In genomic region chr2:147718936-147719335, GRCm38 (mm10) we compare ENCODE assay signal across 23 mouse cellular contexts.
"Had no signal": no experiment of that assay in that cellular context is flagged by ENCODE, and none has a peak within 500 bp of the region (broad histone marks: within the 10 kb centered on the region; RNA-seq: fewer than 3 reads in every experiment).

No protein-coding gene starts in this region.

- DNase-seq: left cerebral cortex, postnatal 4 days; liver; liver, embryonic 13.5 days; liver, postnatal 0 days; lung, adult 18-20 months; lung, adult 2 months; lung, embryonic 14.5 days; lung, postnatal 10 days; lung, postnatal 14 days; lung, postnatal 36 days; lung, postnatal 4 days; midbrain, embryonic 14.5 days had no signal

- ATAC-seq: liver, embryonic 12.5 days; liver, postnatal 0 days; lung, postnatal 0 days; midbrain, embryonic 13.5 days; midbrain, embryonic 15.5 days; midbrain, embryonic 16.5 days had no signal

- H3K27me3 ChIP-seq: liver, embryonic 12.5 days; liver, embryonic 13.5 days; liver, embryonic 15.5 days; lung, embryonic 15.5 days; megakaryocyte, embryonic 14.5 days; midbrain, embryonic 12.5 days; midbrain, embryonic 13.5 days; midbrain, embryonic 15.5 days; neural tube, embryonic 12.5 days; neural tube, embryonic 13.5 days had no signal
